Mouse (Mus musculus) testis, adult 2 months (tissue): ENCODE results near the gene Gja5.

ENCODE experiments used
- CTCF ChIP-seq: fragments of 200-500 bp; IDR thresholded peaks from 2 replicates; pipeline ENCODE4 v1.5.1; 2012; ENCODE audit warnings: low read depth, mild to moderate bottlenecking, inconsistent platforms, low read length, moderate library complexity; ENCODE audit not compliant: control insufficient read depth, insufficient read depth, insufficient replicate concordance
- POLR2A ChIP-seq: fragments of 200-500 bp; IDR thresholded peaks from 2 replicates; pipeline ENCODE4 v1.6.1; 2012; ENCODE audit warnings: low read depth, mild to moderate bottlenecking, inconsistent platforms, low read length, moderate library complexity; ENCODE audit not compliant: control insufficient read depth

DNA sequence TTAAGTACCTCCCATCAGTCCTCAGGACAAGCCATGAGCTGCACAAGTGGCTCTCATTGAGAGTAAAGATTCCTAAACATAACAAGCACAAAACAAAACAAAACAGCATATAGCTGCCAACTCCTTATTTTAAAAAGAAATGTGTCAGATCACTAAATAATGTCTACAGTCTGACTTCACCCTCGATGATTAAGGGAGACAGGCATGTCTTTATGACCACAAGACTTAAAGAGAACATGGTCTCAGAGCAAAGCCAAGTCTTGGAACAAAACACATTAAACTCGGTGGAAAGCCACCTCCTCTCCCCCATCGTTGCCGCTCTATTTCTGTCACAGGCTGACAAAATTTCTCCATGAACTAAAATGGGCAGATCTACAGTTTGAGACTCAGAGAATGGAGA, 20.1 kb downstream of the Gja5 start:
- TF ChIP-seq CTCF = no peak
- TF ChIP-seq POLR2A = no peak
